Mouse (Mus musculus): ENCODE data around the gene Zfp273.

DNA sequence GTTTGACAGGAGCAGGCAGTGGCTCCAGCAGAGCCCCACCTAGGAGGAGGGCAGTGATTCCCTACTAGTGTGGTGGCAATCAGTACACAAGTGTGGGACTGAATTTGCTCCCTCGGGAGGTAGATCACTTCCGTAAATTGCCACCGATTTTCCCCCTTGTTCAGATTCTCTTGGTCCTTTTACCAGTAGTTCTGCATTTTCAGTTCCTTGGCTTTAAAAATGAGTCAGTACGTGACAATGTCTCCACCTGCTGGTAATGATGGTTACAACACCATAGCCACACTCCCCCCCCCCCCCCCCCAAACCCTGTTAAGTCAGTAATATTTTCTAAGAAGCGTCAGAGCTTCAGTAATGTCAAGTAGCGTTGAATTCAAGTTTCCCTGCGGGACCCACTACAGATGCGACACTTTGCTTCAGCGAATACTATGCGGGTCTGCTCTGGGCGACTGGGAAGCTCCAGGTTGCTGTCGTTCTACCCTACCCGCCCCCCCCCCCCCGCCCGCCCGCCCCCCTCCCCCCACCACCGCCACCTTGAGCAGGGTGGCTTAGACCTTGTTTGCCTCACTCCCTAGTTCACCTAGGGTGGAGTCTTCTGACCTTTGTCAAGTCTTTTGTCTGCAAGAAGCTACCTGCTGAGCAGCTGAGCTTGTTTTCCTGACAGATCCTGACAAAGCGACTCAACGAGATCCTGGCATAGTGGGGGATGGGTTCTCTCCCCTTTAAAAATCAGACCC is 30.7 kb downstream of the Zfp273 start:
- TF ChIP-seq CTCF (IDR thresholded peaks at IDR 0.05; ENCODE audit: control insufficient read depth, insufficient read depth, low read length) (0 out of 2 replicates have a peak, but pooled peaks have one; percentile 16), POLR2A (IDR thresholded peaks at IDR 0.05; ENCODE audit: borderline replicate concordance, control insufficient read depth, low read depth, low read length) (no peak)

Measured in bone marrow, adult 2 months (tissue).